Mouse (Mus musculus) thymus, postnatal 14 days (tissue): ENCODE results near the gene Gm21095.
"Not testable (repeated sequence)": the region's sequence is repeated elsewhere in the genome, so short reads cannot be mapped to it uniquely, and the experiment has no call there.

ENCODE experiments used
- DNase-seq: peaks from one replicate; pipeline ENCODE4 v3.0.0; 2021

The Gm21095 gene

DNA sequence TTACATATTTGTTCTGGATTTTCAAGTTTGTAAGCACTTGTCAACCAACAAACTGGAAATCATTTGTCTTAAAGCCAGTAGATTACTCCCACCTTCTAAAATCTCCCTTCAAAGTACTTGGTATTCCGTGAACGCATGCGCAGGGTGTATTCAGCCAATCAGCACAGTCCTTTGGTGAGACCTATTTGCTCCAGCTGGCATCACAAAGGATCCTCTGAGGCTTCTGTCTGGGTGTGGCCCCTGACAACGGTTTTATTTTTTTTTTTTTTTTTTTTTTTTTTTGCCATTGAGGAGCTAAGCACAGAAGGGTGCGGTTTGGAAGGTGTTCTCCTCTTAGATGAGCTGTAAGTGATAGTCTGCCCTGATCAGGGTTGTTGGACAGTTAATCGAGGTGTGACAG lies at the start of gene Gm21095:
Gm21095 (plus strand) TSS at position 301 of the 400 bp plus-strand sequence.
- not testable (repeated sequence) for DNase-seq
